Mouse (Mus musculus) embryonic fibroblast, embryonic 13.5 days (primary cell): ENCODE measurements around the gene Cenpc1. TPM values are rescaled to one million over a fixed set of nuclear protein-coding genes. Genes with fewer than 3 reads are reported as not detected.
A peak's percentile ranks its signal among the peaks of the same experiment; 100 is the strongest.

ENCODE experiments used
- H3K27ac ChIP-seq: 2 replicates; pipeline ENCODE4 v1.5.1; 2012; ENCODE audit warnings: low read length, control low read depth, inconsistent platforms; ENCODE audit not compliant: insufficient read depth
- H3K4me1 ChIP-seq: 2 replicates; pipeline ENCODE4 v1.6.1; 2011; ENCODE audit warnings: low read length; ENCODE audit not compliant: control insufficient read depth, insufficient read depth
- H3K4me3 ChIP-seq: 2 replicates; pipeline ENCODE4 v1.5.1; 2011; ENCODE audit warnings: mild to moderate bottlenecking, control low read depth, low read length; ENCODE audit not compliant: insufficient read depth
- CTCF ChIP-seq: IDR thresholded peaks from 2 replicates; pipeline ENCODE4 v1.5.1; 2011; ENCODE audit warnings: mild to moderate bottlenecking, control low read depth, low read length, moderate library complexity, borderline replicate concordance; ENCODE audit not compliant: insufficient read depth
- POLR2A ChIP-seq: IDR thresholded peaks from 2 replicates; pipeline ENCODE4 v1.6.1; 2011; ENCODE audit warnings: low read depth, mild to moderate bottlenecking, control low read depth, low read length, moderate library complexity
- polyA plus RNA-seq: library from polyadenylated mRNA; stranded (reverse); fragments of >200 nt; gene quantifications from 2 replicates; pipeline ENCODE4 v1.2.4, GENCODE M21; 2011; ENCODE audit warnings: low read depth; ENCODE audit not compliant: missing spikeins, insufficient read length

Cenpc1 gene
- polyA plus RNA-seq: 32.0 and 32.3 TPM in 2 replicates

- peak within 1 kb of the TSS; percentile 67 for H3K4me3 ChIP-seq
- peak; percentile 60 for TF ChIP-seq POLR2A
- no peak for TF ChIP-seq CTCF
- peak within 1 kb of the TSS; percentile 77 for H3K27ac ChIP-seq
- peaks cover 2% of the 10 kb centered on the region; the same call in 1 of the 2 replicates for H3K4me1 ChIP-seq
These were observed at the start of gene Cenpc1 for GRCm38 (mm10) chr5:86065101-86065875. Gene Cenpc1 (minus strand): TSS chr5:86065583.

DNA sequence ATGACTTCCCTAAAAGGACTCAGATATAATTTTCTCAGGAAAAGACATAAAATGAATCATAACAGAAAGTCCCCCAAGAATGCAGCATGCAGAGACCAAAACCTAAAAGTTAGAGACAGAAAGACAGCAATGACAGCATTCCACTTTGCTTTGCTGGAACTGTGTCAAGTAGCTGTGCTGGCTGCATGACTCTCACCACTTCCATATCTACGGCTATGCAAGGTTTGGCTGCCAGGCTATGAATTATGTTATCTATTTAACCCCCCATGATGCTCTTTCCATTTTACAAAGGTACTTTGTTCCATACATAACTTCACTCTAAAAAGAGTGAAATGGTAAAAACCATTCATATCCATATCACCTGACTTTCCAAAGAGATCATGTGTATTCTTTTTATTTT is 48.6 kb upstream of the Cenpc1 start:
- Histone ChIP-seq H3K4me3 (no peak overlapping the region), H3K4me1 (no peaks in the 10 kb centered on the region), H3K27ac (peak overlapping the region; percentile 93; the same call in 1 of the 2 replicates)
- no peak for TF ChIP-seq POLR2A
- TF ChIP-seq CTCF: no peak

GRCm38 (mm10) chr5:86113037-86113436 is 47.7 kb upstream of the Cenpc1 start:
- H3K4me3 ChIP-seq: no peak overlapping the region
- no peak overlapping the region for H3K27ac ChIP-seq
- H3K4me1 ChIP-seq: no peaks in the 10 kb centered on the region
- TF ChIP-seq CTCF (no peak), POLR2A (no peak)

GRCm38 (mm10) chr5:86111074-86111473 is 45.7 kb upstream of the Cenpc1 start:
- Histone ChIP-seq H3K4me1 (no peaks in the 10 kb centered on the region), H3K27ac (no peak overlapping the region), H3K4me3 (no peak overlapping the region)
- TF ChIP-seq POLR2A: no peak
- no peak for TF ChIP-seq CTCF

GRCm38 (mm10) chr5:86106610-86107009 is 41.2 kb upstream of the Cenpc1 start:
- Histone ChIP-seq H3K27ac (no peak overlapping the region), H3K4me3 (no peak overlapping the region), H3K4me1 (no peaks in the 10 kb centered on the region)
- no peak for TF ChIP-seq CTCF
- TF ChIP-seq POLR2A: no peak

GRCm38 (mm10) chr5:86102176-86102575 is 36.8 kb upstream of the Cenpc1 start:
- TF ChIP-seq POLR2A (no peak), CTCF (no peak)
- Histone ChIP-seq H3K27ac (no peak overlapping the region), H3K4me1 (no peaks in the 10 kb centered on the region), H3K4me3 (no peak overlapping the region)

DNA sequence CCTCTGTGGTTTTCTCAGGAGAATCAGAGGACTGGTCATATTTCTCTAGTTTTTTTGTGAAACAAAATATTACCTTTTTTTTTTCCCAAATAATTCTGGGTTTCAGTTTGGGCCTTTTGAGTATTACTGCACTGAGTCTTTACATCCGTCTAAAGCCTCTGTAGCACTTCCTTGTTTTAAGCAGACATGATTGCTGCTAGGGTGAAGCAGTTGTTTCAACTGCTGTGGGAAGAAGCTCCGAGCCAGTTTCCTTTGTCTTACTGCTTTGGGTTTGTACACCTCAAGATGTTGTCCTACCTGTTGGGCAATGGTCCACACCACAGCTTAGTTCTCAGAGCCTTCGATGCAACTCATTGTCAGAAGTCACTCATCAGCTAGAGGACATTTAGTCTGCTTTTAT is 35.2 kb upstream of the Cenpc1 start:
- Histone ChIP-seq H3K27ac (no peak overlapping the region), H3K4me3 (no peak overlapping the region), H3K4me1 (no peaks in the 10 kb centered on the region)
- no peak for TF ChIP-seq CTCF
- TF ChIP-seq POLR2A: no peak

DNA sequence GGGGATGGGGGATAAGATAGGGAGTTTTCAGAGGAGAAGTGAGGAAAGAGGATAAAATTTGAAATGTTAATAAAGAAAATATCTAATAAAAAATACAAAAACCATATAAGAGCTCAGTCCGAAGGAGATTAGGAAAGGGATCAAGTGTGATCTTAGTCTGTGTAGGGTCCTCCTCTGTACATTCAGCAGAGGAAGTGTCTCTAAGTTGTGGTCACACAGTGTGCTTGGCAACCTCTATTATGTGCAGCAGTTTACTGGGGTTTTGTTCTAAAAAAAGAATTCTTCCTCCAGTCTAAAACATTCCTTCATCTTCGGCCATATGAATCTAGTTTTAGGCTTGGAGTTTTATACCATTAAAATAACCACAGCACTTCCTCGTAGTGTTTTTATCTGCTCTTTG is 33.6 kb upstream of the Cenpc1 start:
- Histone ChIP-seq H3K27ac (0 out of 2 replicates have a peak overlapping the region, but pooled peaks have one; percentile 18), H3K4me3 (no peak overlapping the region), H3K4me1 (no peaks in the 10 kb centered on the region)
- TF ChIP-seq CTCF: no peak
- no peak for TF ChIP-seq POLR2A

GRCm38 (mm10) chr5:86094754-86095153 is 29.4 kb upstream of the Cenpc1 start:
- Histone ChIP-seq H3K4me3 (no peak overlapping the region), H3K4me1 (no peaks in the 10 kb centered on the region), H3K27ac (no peak overlapping the region)
- no peak for TF ChIP-seq CTCF
- TF ChIP-seq POLR2A: no peak

DNA sequence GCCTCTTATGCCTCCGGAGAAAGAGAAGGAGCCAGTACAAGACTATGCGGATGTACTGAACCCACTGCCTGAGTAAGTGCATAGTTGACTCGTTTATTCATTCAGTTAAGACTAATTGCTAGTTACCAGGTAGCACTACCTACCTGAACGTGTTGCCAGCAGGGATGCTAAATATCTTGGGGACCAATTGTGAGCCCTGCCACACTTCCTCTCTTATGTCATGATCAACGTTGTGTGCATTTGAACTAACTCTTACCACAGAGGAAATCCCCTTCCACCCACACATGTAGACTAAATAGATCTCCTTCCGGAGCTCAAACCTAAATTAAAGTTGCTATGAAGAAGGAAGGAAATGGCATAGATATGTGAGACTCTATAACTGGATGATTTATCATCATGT is 21.4 kb upstream of the Cenpc1 start:
- Histone ChIP-seq H3K27ac (no peak overlapping the region), H3K4me1 (no peaks in the 10 kb centered on the region), H3K4me3 (no peak overlapping the region)
- TF ChIP-seq CTCF (no peak), POLR2A (no peak)

- H3K27ac ChIP-seq: no peak overlapping the region
- no peak overlapping the region for H3K4me3 ChIP-seq
- no peaks in the 10 kb centered on the region for H3K4me1 ChIP-seq
- TF ChIP-seq CTCF: no peak
- no peak for TF ChIP-seq POLR2A
These were observed 19.6 kb upstream of the Cenpc1 start for GRCm38 (mm10) chr5:86084979-86085378.

DNA sequence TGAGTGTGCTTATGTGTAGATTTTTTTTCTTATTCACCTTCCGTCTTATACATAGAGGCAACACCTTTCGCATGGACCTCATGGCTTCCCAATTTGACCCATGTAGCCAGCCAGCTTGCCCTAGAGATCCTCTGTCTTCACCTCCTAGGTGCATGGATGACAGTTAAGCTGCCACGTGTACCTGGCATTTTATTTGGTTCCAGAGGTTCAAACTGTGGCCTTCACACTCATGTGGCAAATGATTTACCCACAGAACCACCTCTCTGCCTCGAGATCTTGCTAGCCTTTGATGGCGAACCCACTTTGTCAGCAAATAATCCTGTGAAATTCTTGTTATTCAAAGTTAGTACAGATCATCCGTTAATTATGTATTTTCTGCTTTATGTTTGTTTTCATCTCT is 18.6 kb upstream of the Cenpc1 start:
- H3K27ac ChIP-seq: no peak overlapping the region
- H3K4me3 ChIP-seq: no peak overlapping the region
- no peak for TF ChIP-seq POLR2A
- no peaks in the 10 kb centered on the region for H3K4me1 ChIP-seq
